Mouse (Mus musculus) limb, embryonic 12.5 days (tissue): Measurements from ENCODE around the gene Fam19a4. TPM values are rescaled to one million over a fixed set of nuclear protein-coding genes. Genes with fewer than 3 reads are reported as not detected.

ENCODE experiments used
- ATAC-seq: fragments of 200-750 bp; cut with Nextera tagmentation; 2 replicates; pipeline ENCODE4 v1.8.0; 2017; ENCODE audit warnings: low read depth, moderate TSS enrichment; ENCODE audit not compliant: insufficient number of reproducible peaks, insufficient read depth, low FRiP score, low TSS enrichment
- H3K27ac ChIP-seq: fragments of 300-500 bp; sonication (generic); 2 replicates; pipeline ENCODE4 v1.5.1; 2016; ENCODE audit warnings: mild to moderate bottlenecking, moderate library complexity
- H3K27me3 ChIP-seq: fragments of 300-500 bp; sonication (generic); 2 replicates; pipeline ENCODE4 v1.6.1; 2016; ENCODE audit warnings: mild to moderate bottlenecking, moderate library complexity
- H3K36me3 ChIP-seq: fragments of 300-500 bp; sonication (generic); 2 replicates; pipeline ENCODE4 v1.6.1; 2016; ENCODE audit warnings: mild to moderate bottlenecking, moderate library complexity
- H3K4me1 ChIP-seq: fragments of 300-500 bp; sonication (generic); replicated peaks from 2 replicates; pipeline ENCODE4 v1.6.1; 2016
- H3K4me2 ChIP-seq: fragments of 300-500 bp; sonication (generic); 2 replicates; pipeline ENCODE4 v1.6.1; 2016; ENCODE audit warnings: mild to moderate bottlenecking, moderate library complexity
- H3K4me3 ChIP-seq: fragments of 300-500 bp; sonication (generic); replicated peaks from 2 replicates; pipeline ENCODE4 v1.5.1; 2016; ENCODE audit warnings: mild to moderate bottlenecking
- H3K9ac ChIP-seq: fragments of 300-500 bp; sonication (generic); replicated peaks from 2 replicates; pipeline ENCODE4 v1.6.1; 2016; ENCODE audit warnings: mild to moderate bottlenecking, moderate library complexity
- H3K9me3 ChIP-seq: fragments of 300-500 bp; sonication (generic); 2 replicates; pipeline ENCODE4 v1.6.1; 2016; ENCODE audit warnings: mild to moderate bottlenecking, moderate library complexity
- WGBS: fragments of 180-500 bp; shearing (Covaris S2); methylation state at CpG from one replicate; pipeline ENCODE4 v1.1.7; 2016; 5-methylcytosine and 5-hydroxymethylcytosine counted together
- polyA plus RNA-seq: library from polyadenylated mRNA; unstranded; fragments of >200 nt; fragmentation: Nextera tagmentation; extraction: Ambion mirVana; gene quantifications from 2 replicates; pipeline ENCODE4 v1.2.1, GENCODE M21; 2016

Gene Fam19a4
- 0.46 and 0.71 TPM in 2 replicates for polyA plus RNA-seq

DNA sequence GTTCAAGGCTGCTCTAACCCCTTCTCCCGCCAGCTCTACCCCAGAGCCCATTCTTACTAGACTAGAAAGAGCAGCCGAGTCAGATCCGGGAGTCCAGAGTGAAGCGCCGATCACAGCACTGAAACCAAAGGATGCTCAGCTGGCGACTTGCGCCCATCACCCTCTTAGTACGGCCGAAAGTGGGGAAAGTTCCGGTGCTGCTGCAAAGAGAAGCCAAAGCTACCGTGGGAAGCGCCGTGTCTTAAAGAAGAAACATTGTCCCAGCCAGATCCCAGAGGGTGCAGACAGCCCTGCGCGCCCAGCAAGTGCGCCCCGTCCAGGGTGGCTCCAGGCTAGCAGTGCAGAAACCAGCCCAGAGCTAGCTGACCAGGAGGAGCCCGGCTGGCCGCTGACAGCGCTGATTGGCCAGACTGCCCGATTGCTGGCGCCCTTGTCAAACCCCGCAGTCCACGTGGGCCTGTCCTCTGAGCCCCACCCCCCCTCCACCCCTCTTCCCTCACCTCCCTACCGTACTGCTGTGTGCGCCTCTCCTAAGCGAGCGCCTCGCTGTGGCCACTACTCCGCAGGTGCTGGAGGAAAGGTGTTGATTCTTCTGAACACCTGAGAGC, at the start of gene Fam19a4:
Gene Fam19a4, minus strand, starts transcription at position 340 of the 608 bp plus-strand sequence.
- Histone ChIP-seq H3K27ac (no peak within 1 kb of the TSS), H3K4me1 (peaks cover 22% of the 10 kb centered on the region), H3K4me3 (peak within 1 kb of the TSS; percentile 45), H3K27me3 (peaks cover 46% of the 10 kb centered on the region), H3K36me3 (no peaks in the 10 kb centered on the region), H3K9me3 (no peaks in the 10 kb centered on the region), H3K9ac (no peak within 1 kb of the TSS; the same call in 1 of the 2 replicates), H3K4me2 (peak within 1 kb of the TSS; percentile 75)
- ATAC-seq = peak; percentile 87
- WGBS = under 1% methylated on average over 26 of the region's 30 CpGs

GRCm38 (mm10) chr6:97106777-97107176, 46.6 kb upstream of the Fam19a4 start:
- no peaks in the 10 kb centered on the region for H3K9me3 ChIP-seq
- 21% methylated on average over 2 of the region's 2 CpGs for WGBS
- no peak overlapping the region for H3K4me2 ChIP-seq
- no peak overlapping the region for H3K4me3 ChIP-seq
- H3K36me3 ChIP-seq = peaks cover 2% of the 10 kb centered on the region; the same call in 1 of the 2 replicates
- peaks cover 19% of the 10 kb centered on the region for H3K27me3 ChIP-seq
- ATAC-seq = no peak
- peaks cover 7% of the 10 kb centered on the region for H3K4me1 ChIP-seq
- no peak overlapping the region for H3K27ac ChIP-seq
- H3K9ac ChIP-seq = no peak overlapping the region

DNA sequence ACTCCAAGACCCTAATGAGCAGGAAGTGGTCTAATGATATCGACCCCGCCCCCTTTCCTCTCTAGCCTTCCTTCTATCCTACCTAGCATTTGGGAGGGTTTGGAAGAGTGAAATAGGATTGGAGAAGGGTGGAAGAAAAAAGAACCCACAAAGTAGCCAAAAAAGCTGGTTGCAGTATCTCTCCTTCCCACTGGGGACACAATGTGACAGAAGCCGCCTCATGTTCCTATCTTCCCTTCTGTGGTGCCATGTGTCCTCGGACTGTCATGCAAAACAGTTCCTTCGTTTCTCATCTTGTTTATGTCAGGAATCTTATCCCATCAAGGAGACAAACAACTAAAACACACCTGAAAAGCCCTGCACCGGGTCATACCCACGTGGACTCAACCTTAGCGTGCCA, 45.9 kb upstream of the Fam19a4 start:
- H3K9me3 ChIP-seq = no peaks in the 10 kb centered on the region
- peaks cover 12% of the 10 kb centered on the region for H3K4me1 ChIP-seq
- no peak overlapping the region for H3K4me2 ChIP-seq
- no peak overlapping the region for H3K9ac ChIP-seq
- no peaks in the 10 kb centered on the region for H3K36me3 ChIP-seq
- ATAC-seq = no peak
- H3K27me3 ChIP-seq = peaks cover 22% of the 10 kb centered on the region
- no peak overlapping the region for H3K27ac ChIP-seq
- WGBS = 77% methylated on average over 8 of the region's 8 CpGs
- no peak overlapping the region for H3K4me3 ChIP-seq

DNA sequence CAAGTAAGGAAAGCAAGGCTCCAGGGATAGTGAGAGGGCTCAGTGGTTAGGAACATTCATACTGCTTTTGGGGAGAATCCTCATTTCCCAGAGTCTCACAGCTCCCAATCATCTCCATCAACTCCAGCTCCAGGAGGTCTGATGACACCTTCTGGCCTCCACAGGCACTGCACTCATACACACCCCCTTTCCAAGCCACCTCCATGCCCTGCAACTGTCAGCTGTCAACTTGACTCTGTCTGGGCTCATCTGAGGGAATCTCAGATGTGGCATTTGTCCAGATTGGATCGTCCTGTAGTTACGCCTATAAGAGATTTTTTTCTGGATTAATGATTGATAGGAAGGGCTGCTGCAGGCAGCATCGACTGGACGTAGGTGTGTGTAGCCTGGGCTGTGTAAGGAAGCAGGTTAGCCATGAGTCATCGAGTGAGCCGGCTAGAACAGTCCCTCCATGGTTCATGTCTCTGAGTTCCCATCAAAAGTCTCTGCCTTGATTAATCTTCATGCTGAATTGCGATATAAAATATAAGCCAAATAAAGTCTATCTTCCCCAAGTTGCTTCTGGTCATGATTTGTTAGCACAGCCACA, 44.1 kb upstream of the Fam19a4 start:
- Histone ChIP-seq H3K9ac (no peak overlapping the region), H3K27ac (no peak overlapping the region), H3K4me1 (peaks cover 12% of the 10 kb centered on the region), H3K27me3 (peaks cover 26% of the 10 kb centered on the region), H3K9me3 (no peaks in the 10 kb centered on the region), H3K36me3 (no peaks in the 10 kb centered on the region), H3K4me3 (no peak overlapping the region), H3K4me2 (no peak overlapping the region)
- WGBS = 78% methylated on average over 7 of the region's 7 CpGs
- no peak for ATAC-seq

DNA sequence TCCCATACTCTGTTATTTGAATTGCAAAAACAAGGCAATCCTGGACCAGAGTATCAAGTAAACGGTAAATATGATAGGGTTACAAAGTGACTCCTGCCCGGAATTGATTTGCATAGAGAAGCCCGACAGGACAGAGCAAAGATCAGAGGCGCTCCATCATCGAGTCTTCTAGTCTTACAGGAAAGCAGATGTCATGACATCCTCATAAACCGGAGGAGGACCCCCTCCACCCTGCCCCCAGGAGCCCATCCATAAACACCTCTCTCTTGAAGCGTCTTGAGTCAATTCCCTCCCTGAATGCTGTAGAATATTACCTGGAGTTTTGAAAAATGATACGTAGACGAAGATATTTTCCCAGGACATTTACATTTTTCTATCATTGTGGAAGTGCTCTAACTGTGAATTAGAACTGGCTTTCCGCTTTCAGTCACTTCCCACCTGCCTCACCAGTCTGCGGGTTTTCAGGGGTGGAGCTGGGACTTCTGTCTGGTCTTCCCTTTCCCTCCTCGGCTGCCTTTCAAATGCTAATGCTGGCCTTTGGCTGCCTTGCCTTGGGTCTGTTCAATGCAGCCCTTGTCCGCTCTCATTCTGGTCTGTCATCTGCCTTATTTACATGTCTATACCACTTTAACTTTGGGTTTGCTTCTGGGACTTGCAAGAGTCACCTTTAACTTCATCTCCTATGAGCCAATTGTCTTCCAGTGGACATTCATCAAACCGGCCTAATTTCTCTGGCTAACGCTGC, 41.9 kb upstream of the Fam19a4 start:
- H3K4me2 ChIP-seq = peak overlapping the region; percentile 27; the same call in 1 of the 2 replicates
- 7% methylated on average over 15 of the region's 15 CpGs for WGBS
- no peaks in the 10 kb centered on the region for H3K36me3 ChIP-seq
- no peak overlapping the region for H3K9ac ChIP-seq
- no peak overlapping the region for H3K27ac ChIP-seq
- H3K4me1 ChIP-seq = peaks cover 12% of the 10 kb centered on the region
- ATAC-seq = no peak
- H3K27me3 ChIP-seq = peaks cover 26% of the 10 kb centered on the region
- no peaks in the 10 kb centered on the region for H3K9me3 ChIP-seq
- H3K4me3 ChIP-seq = no peak overlapping the region

- no peak overlapping the region for H3K27ac ChIP-seq
- no peaks in the 10 kb centered on the region for H3K36me3 ChIP-seq
- ATAC-seq = no peak
- H3K9ac ChIP-seq = no peak overlapping the region
- 12% methylated on average over 12 of the region's 12 CpGs for WGBS
- no peaks in the 10 kb centered on the region for H3K9me3 ChIP-seq
- H3K4me3 ChIP-seq = no peak overlapping the region
- peak overlapping the region; percentile 27; the same call in 1 of the 2 replicates for H3K4me2 ChIP-seq
- peaks cover 26% of the 10 kb centered on the region for H3K27me3 ChIP-seq
- H3K4me1 ChIP-seq = peaks cover 12% of the 10 kb centered on the region
These were observed 41.2 kb upstream of the Fam19a4 start for GRCm38 (mm10) chr6:97101190-97101957.

GRCm38 (mm10) chr6:97082336-97082735, 22.1 kb upstream of the Fam19a4 start:
- peaks cover 4% of the 10 kb centered on the region for H3K27me3 ChIP-seq
- no peaks in the 10 kb centered on the region for H3K4me1 ChIP-seq
- ATAC-seq = no peak
- no peak overlapping the region for H3K4me3 ChIP-seq
- H3K4me2 ChIP-seq = no peak overlapping the region
- no peaks in the 10 kb centered on the region for H3K36me3 ChIP-seq
- no peak overlapping the region for H3K27ac ChIP-seq
- no peak overlapping the region for H3K9ac ChIP-seq
- H3K9me3 ChIP-seq = no peaks in the 10 kb centered on the region
- 62% methylated on average over 2 of the region's 2 CpGs for WGBS

GRCm38 (mm10) chr6:97080016-97080415, 19.8 kb upstream of the Fam19a4 start:
- WGBS = 50% methylated on average over 9 of the region's 9 CpGs
- Histone ChIP-seq H3K4me3 (no peak overlapping the region), H3K27me3 (peaks cover 4% of the 10 kb centered on the region), H3K4me2 (no peak overlapping the region), H3K9ac (no peak overlapping the region), H3K27ac (no peak overlapping the region), H3K9me3 (no peaks in the 10 kb centered on the region), H3K36me3 (no peaks in the 10 kb centered on the region), H3K4me1 (no peaks in the 10 kb centered on the region)
- ATAC-seq = no peak

DNA sequence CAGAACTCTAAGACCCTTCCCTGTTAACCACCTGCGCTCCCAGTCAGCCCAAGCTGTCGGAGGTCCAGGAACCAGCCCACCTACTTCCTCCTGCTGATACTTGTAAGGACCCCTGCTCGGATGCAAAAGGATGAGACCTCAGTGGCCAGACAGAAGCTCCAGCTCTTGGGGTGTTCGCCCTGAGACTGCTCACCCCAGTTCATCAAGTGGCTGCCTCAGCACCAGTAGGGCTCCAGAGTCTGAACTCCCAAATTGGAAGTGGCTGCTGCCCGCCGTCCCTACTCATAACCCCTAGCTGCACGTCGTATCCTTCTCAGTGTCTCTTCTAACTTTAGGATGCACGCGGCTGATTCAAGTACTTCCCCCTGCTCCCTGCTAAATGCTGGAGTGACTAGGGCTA, 614 bp downstream of the Fam19a4 start:
- Histone ChIP-seq H3K27me3 (peaks cover 46% of the 10 kb centered on the region), H3K9ac (no peak overlapping the region; the same call in 1 of the 2 replicates)
- WGBS = 3% methylated on average over 10 of the region's 10 CpGs

GRCm38 (mm10) chr6:97052196-97052770, 7.9 kb downstream of the Fam19a4 start:
- H3K4me1 ChIP-seq = no peaks in the 10 kb centered on the region
- 83% methylated on average over 8 of the region's 8 CpGs for WGBS
- no peak for ATAC-seq
- H3K4me3 ChIP-seq = no peak overlapping the region
- H3K36me3 ChIP-seq = no peaks in the 10 kb centered on the region
- peaks cover 4% of the 10 kb centered on the region; the same call in 1 of the 2 replicates for H3K27me3 ChIP-seq
- no peak overlapping the region for H3K27ac ChIP-seq
- no peaks in the 10 kb centered on the region for H3K9me3 ChIP-seq
- H3K4me2 ChIP-seq = no peak overlapping the region
- H3K9ac ChIP-seq = no peak overlapping the region

More for the DNA sequence above, 614 bp downstream of the Fam19a4 start:
- Histone ChIP-seq H3K4me1 (peaks cover 22% of the 10 kb centered on the region), H3K4me2 (peak overlapping the region; percentile 75), H3K27ac (no peak overlapping the region), H3K36me3 (no peaks in the 10 kb centered on the region), H3K4me3 (peak overlapping the region; percentile 45), H3K9me3 (no peaks in the 10 kb centered on the region)
- ATAC-seq = no peak
